Mouse (Mus musculus): ENCODE results near the gene Selenop. TPM values are rescaled to one million over a fixed set of nuclear protein-coding genes. Genes with fewer than 3 reads are reported as not detected.

Selenop gene
- polyA plus RNA-seq, 1 experiment from 2014 or later: 162 TPM

- Histone ChIP-seq H3K27me3 (no peaks in the 10 kb centered on the region), H3K4me2 (peak overlapping the region; percentile 68), H3K9me3 (replicated peaks) (no peaks in the 10 kb centered on the region), H3K4me3 (peak overlapping the region; percentile 48), H3K9ac (peak overlapping the region; percentile 46), H3K4me1 (replicated peaks) (peaks cover 13% of the 10 kb centered on the region; the same call in 1 of the 2 replicates), H3K27ac (peak overlapping the region; percentile 91), H3K36me3 (peaks cover 9% of the 10 kb centered on the region)
- ATAC-seq (replicated peaks; ENCODE audit: insufficient number of reproducible peaks, insufficient read depth, low FRiP score, low read depth): peak; percentile 63; the same call in 1 of the 2 replicates
- 19% methylated on average over 6 of the region's 6 CpGs for WGBS
Measured at GRCm38 (mm10) chr15:3271216-3271615, 2.9 kb downstream of the Selenop start.

- no peak for ATAC-seq (replicated peaks; ENCODE audit: insufficient number of reproducible peaks, insufficient read depth, low FRiP score, low read depth)
- WGBS: 65% methylated on average over 1 of the region's 1 CpGs
Measured at GRCm38 (mm10) chr15:3273191-3273590, 4.8 kb downstream of the Selenop start.

GRCm38 (mm10) chr15:3277391-3277790, 9.0 kb downstream of the Selenop start:
- H3K4me1 ChIP-seq (replicated peaks): peaks cover 8% of the 10 kb centered on the region; the same call in 1 of the 2 replicates
- no peak for ATAC-seq (replicated peaks; ENCODE audit: insufficient number of reproducible peaks, insufficient read depth, low FRiP score, low read depth)
- H3K27me3 ChIP-seq: no peaks in the 10 kb centered on the region
- H3K4me2 ChIP-seq: no peak overlapping the region
- H3K9me3 ChIP-seq (replicated peaks): no peaks in the 10 kb centered on the region
- H3K27ac ChIP-seq: no peak overlapping the region
- no peak overlapping the region for H3K4me3 ChIP-seq
- 83% methylated on average over 2 of the region's 2 CpGs for WGBS
- no peak overlapping the region for H3K9ac ChIP-seq
- H3K36me3 ChIP-seq: peaks cover 39% of the 10 kb centered on the region

More at GRCm38 (mm10) chr15:3273191-3273590, 4.8 kb downstream of the Selenop start:
- no peak overlapping the region for H3K9ac ChIP-seq
- no peaks in the 10 kb centered on the region for H3K27me3 ChIP-seq
- H3K4me2 ChIP-seq: peak overlapping the region; percentile 68; the same call in 1 of the 2 replicates
- H3K4me1 ChIP-seq (replicated peaks): peaks cover 13% of the 10 kb centered on the region; the same call in 1 of the 2 replicates
- H3K9me3 ChIP-seq (replicated peaks): no peaks in the 10 kb centered on the region
- no peak overlapping the region for H3K27ac ChIP-seq
- H3K36me3 ChIP-seq: peaks cover 19% of the 10 kb centered on the region
- H3K4me3 ChIP-seq: no peak overlapping the region

GRCm38 (mm10) chr15:3279242-3279641, 10.9 kb downstream of the Selenop start:
- no peak overlapping the region for H3K4me2 ChIP-seq
- 0 out of 2 replicates have a peak, but pooled peaks cover 1% of the 10 kb centered on the region for H3K4me1 ChIP-seq (replicated peaks)
- H3K4me3 ChIP-seq: no peak overlapping the region
- H3K27me3 ChIP-seq: no peaks in the 10 kb centered on the region
- no peak overlapping the region for H3K9ac ChIP-seq
- no peak for ATAC-seq (replicated peaks; ENCODE audit: insufficient number of reproducible peaks, insufficient read depth, low FRiP score, low read depth)
- H3K27ac ChIP-seq: no peak overlapping the region
- no peaks in the 10 kb centered on the region for H3K9me3 ChIP-seq (replicated peaks)
- H3K36me3 ChIP-seq: peaks cover 39% of the 10 kb centered on the region
- WGBS: 79% methylated on average over 7 of the region's 7 CpGs

GRCm38 (mm10) chr15:3281216-3281615, 12.9 kb downstream of the Selenop start:
- H3K4me1 ChIP-seq (replicated peaks): no peaks in the 10 kb centered on the region
- no peak overlapping the region for H3K4me3 ChIP-seq
- H3K27ac ChIP-seq: no peak overlapping the region
- no peaks in the 10 kb centered on the region for H3K9me3 ChIP-seq (replicated peaks)
- H3K27me3 ChIP-seq: no peaks in the 10 kb centered on the region
- H3K36me3 ChIP-seq: peaks cover 31% of the 10 kb centered on the region; the same call in 1 of the 2 replicates
- H3K9ac ChIP-seq: no peak overlapping the region
- no peak overlapping the region for H3K4me2 ChIP-seq
- no peak for ATAC-seq (replicated peaks; ENCODE audit: insufficient number of reproducible peaks, insufficient read depth, low FRiP score, low read depth)

- H3K9ac ChIP-seq: no peak overlapping the region
- no peaks in the 10 kb centered on the region for H3K4me1 ChIP-seq (replicated peaks)
- H3K27me3 ChIP-seq: no peaks in the 10 kb centered on the region
- no peak overlapping the region for H3K4me3 ChIP-seq
- peaks cover 30% of the 10 kb centered on the region; the same call in 1 of the 2 replicates for H3K36me3 ChIP-seq
- H3K4me2 ChIP-seq: no peak overlapping the region
- no peaks in the 10 kb centered on the region for H3K9me3 ChIP-seq (replicated peaks)
- H3K27ac ChIP-seq: no peak overlapping the region
- 84% methylated on average over 1 of the region's 1 CpGs for WGBS
- ATAC-seq (replicated peaks; ENCODE audit: insufficient number of reproducible peaks, insufficient read depth, low FRiP score, low read depth): no peak
Measured at GRCm38 (mm10) chr15:3281737-3282136, 13.4 kb downstream of the Selenop start.

GRCm38 (mm10) chr15:3286032-3286431, 17.7 kb downstream of the Selenop start:
- Histone ChIP-seq H3K27ac (no peak overlapping the region), H3K9ac (no peak overlapping the region), H3K4me1 (replicated peaks) (no peaks in the 10 kb centered on the region), H3K27me3 (no peaks in the 10 kb centered on the region), H3K9me3 (replicated peaks) (no peaks in the 10 kb centered on the region), H3K36me3 (no peaks in the 10 kb centered on the region), H3K4me3 (no peak overlapping the region), H3K4me2 (no peak overlapping the region)
- ATAC-seq (replicated peaks; ENCODE audit: insufficient number of reproducible peaks, insufficient read depth, low FRiP score, low read depth): no peak

- no peak overlapping the region for H3K9ac ChIP-seq
- no peaks in the 10 kb centered on the region for H3K27me3 ChIP-seq
- H3K4me2 ChIP-seq: no peak overlapping the region
- no peaks in the 10 kb centered on the region for H3K9me3 ChIP-seq (replicated peaks)
- ATAC-seq (replicated peaks; ENCODE audit: insufficient number of reproducible peaks, insufficient read depth, low FRiP score, low read depth): no peak
- no peaks in the 10 kb centered on the region for H3K4me1 ChIP-seq (replicated peaks)
- H3K4me3 ChIP-seq: no peak overlapping the region
- H3K36me3 ChIP-seq: no peaks in the 10 kb centered on the region
- 89% methylated on average over 3 of the region's 3 CpGs for WGBS
- no peak overlapping the region for H3K27ac ChIP-seq
Measured at GRCm38 (mm10) chr15:3290435-3290834, 22.1 kb downstream of the Selenop start.

- Histone ChIP-seq H3K4me3 (no peak overlapping the region), H3K36me3 (no peaks in the 10 kb centered on the region), H3K9me3 (replicated peaks) (no peaks in the 10 kb centered on the region), H3K9ac (no peak overlapping the region), H3K4me2 (no peak overlapping the region), H3K27ac (no peak overlapping the region), H3K27me3 (no peaks in the 10 kb centered on the region), H3K4me1 (replicated peaks) (no peaks in the 10 kb centered on the region)
- WGBS: 43% methylated on average over 1 of the region's 1 CpGs
- no peak for ATAC-seq (replicated peaks; ENCODE audit: insufficient number of reproducible peaks, insufficient read depth, low FRiP score, low read depth)
Measured at GRCm38 (mm10) chr15:3293477-3293876, 25.1 kb downstream of the Selenop start.

- no peak overlapping the region for H3K27ac ChIP-seq
- no peaks in the 10 kb centered on the region for H3K36me3 ChIP-seq
- no peaks in the 10 kb centered on the region for H3K9me3 ChIP-seq (replicated peaks)
- no peaks in the 10 kb centered on the region for H3K27me3 ChIP-seq
- 71% methylated on average over 1 of the region's 1 CpGs for WGBS
- no peak overlapping the region for H3K4me3 ChIP-seq
- H3K4me1 ChIP-seq (replicated peaks): no peaks in the 10 kb centered on the region
- no peak overlapping the region for H3K9ac ChIP-seq
- H3K4me2 ChIP-seq: no peak overlapping the region
- no peak for ATAC-seq (replicated peaks; ENCODE audit: insufficient number of reproducible peaks, insufficient read depth, low FRiP score, low read depth)
Measured at GRCm38 (mm10) chr15:3295986-3296385, 27.6 kb downstream of the Selenop start.

GRCm38 (mm10) chr15:3297615-3298014, 29.3 kb downstream of the Selenop start:
- Histone ChIP-seq H3K9me3 (replicated peaks) (no peaks in the 10 kb centered on the region), H3K9ac (no peak overlapping the region), H3K27ac (no peak overlapping the region), H3K4me2 (no peak overlapping the region), H3K27me3 (no peaks in the 10 kb centered on the region), H3K4me3 (no peak overlapping the region), H3K36me3 (no peaks in the 10 kb centered on the region), H3K4me1 (replicated peaks) (no peaks in the 10 kb centered on the region)
- 77% methylated on average over 8 of the region's 8 CpGs for WGBS
- ATAC-seq (replicated peaks; ENCODE audit: insufficient number of reproducible peaks, insufficient read depth, low FRiP score, low read depth): no peak

- Histone ChIP-seq H3K9me3 (replicated peaks) (no peaks in the 10 kb centered on the region), H3K27ac (no peak overlapping the region), H3K4me2 (no peak overlapping the region), H3K27me3 (no peaks in the 10 kb centered on the region), H3K36me3 (no peaks in the 10 kb centered on the region), H3K4me1 (replicated peaks) (no peaks in the 10 kb centered on the region), H3K9ac (no peak overlapping the region), H3K4me3 (no peak overlapping the region)
- no peak for ATAC-seq (replicated peaks; ENCODE audit: insufficient number of reproducible peaks, insufficient read depth, low FRiP score, low read depth)
- WGBS: 65% methylated on average over 4 of the region's 4 CpGs
Measured at GRCm38 (mm10) chr15:3300361-3301100, 32.2 kb downstream of the Selenop start.
